Mouse (Mus musculus): ENCODE measurements around the gene Ap2a1. TPM values are rescaled to one million over a fixed set of nuclear protein-coding genes. Genes with fewer than 3 reads are reported as not detected.
"Not testable (repeated sequence)": the region's sequence is repeated elsewhere in the genome, so short reads cannot be mapped to it uniquely, and the experiment has no call there.

The Ap2a1 gene
- total RNA-seq, 4 experiments from 2014 or later, result 99.8 to 139 (median 118) TPM

- DNase-seq, result no peak
These were observed 36.1 kb downstream of the Ap2a1 start for GRCm38 (mm10) chr7:44893197-44893596.

- DNase-seq, result peak; percentile 92
These were observed 36.9 kb downstream of the Ap2a1 start, which contains the start of gene Med25 for GRCm38 (mm10) chr7:44892276-44892921. Med25 (minus strand) TSS chr7:44892712.

- DNase-seq, result no peak
These were observed 37.7 kb downstream of the Ap2a1 start for GRCm38 (mm10) chr7:44891611-44892010.

DNA sequence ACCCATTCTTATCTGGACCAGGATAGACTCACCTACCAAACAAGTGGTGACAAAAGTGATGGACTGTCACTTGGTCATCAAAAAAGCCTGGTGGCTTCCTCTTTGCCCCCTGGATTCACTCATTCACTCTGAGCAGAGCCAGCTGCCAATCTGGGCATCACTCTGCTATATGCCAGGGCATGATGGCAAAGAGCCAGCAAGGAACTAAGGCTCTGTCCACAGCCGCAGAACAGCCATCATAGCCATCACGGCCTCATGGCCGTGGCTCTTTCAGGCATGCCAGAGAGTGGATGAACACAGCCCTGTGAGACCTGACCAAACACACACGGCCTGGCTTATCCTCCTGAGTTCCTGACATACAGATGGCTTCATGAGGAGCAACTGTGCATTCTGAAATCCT, 38.6 kb downstream of the Ap2a1 start:
- DNase-seq, result no peak

DNA sequence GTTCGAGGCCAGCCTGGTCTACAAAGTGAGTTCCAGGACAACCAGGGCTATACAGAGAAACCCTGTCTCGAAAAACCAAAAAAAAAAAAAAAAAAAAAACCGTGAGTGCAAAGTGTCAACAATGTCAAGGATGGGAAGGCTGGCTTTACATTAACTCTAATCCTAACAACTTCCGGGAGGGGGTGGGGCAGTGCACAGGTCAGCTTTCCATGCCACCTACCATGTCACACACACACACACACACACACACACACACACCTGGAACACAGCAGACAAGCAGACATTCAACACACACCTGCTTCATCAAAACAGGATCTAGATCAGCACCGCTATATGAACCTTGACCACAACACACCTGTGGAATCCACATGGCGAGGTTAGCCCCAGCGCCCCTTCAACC, 39.1 kb downstream of the Ap2a1 start:
- no peak for DNase-seq

DNA sequence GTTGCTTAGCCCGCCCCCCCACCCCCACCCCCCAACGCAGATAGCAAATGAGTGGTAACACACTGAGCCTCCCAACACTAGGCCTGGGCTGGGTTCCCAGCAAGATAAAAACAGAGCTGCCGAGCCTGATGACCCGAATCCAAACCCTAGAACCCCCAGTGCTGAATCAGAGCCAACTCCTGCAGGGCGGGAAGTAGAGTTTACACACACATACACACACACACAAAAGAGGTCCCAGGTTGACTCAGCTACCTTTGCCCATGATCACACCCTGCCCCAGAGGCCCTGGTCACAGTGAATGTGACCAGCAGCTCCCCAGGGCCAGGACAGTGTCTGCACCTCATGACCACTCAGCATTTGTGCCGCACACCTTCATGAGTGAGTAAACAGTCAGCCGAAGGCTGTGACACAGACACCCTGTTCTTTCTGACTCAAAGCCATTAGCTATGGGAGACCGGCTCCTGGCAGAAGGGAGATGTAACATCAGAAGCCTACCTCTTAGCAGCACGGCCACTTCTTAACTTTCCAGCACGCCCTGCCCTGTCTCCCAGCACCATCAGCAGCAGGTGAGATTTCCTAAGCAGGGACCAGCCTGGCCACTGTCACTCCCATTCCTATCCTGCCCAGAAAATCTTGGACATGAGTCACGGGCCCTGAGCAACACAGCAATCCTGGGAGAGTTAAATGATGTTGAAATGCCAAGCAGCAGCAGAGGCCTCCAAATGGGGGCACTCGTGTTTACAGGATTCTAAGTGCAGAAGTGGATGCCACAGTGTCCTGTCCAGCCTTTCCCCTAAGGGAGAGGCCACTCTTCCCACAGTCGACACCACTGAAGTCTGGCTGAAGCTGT, 40.8 kb downstream of the Ap2a1 start:
- peak; percentile 47 for DNase-seq

DNA sequence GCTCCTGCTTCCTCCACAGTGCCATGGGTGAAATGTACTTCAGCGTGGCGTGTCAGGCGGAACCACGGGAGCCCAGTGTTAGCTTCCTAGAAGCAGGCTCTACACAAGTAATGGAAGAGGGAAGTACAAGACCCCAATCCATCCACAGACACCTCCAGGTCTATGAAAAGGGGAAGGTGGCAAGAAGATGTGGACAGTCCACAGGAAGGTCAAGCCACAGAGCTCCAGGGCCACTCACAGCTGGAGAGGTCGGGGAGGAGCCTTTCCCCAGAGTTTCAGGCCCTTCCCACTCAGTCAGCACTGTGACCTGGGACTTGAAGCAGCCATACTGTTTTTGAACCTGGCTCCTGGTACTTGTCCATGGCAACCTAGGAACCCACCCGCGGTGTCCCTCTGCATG, 42.3 kb downstream of the Ap2a1 start:
- no peak for DNase-seq

- DNase-seq, result no peak
These were observed 44.7 kb downstream of the Ap2a1 start for GRCm38 (mm10) chr7:44884637-44885036.

DNA sequence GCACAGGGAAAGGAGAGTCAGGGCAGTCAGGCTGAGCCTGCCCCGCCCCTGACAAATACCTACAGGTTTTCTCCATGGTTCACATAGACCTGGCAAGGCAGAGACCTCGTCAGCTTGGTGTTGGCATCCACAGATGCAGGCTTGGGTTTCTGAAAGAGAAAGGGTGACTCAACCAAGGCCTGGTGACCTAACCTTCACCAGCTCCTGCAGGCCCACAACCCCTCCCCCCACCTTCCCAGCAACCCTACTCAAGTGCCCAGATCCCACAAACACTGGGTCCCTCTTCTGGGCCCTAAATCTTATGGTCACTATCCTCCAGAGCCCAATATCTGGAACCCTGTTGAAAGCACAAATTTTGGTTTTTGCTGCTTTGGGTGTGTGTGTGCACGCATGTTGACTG, 46.3 kb downstream of the Ap2a1 start:
- peak; percentile 67 for DNase-seq

GRCm38 (mm10) chr7:44877833-44878232, 51.5 kb downstream of the Ap2a1 start:
- no peak for DNase-seq

DNA sequence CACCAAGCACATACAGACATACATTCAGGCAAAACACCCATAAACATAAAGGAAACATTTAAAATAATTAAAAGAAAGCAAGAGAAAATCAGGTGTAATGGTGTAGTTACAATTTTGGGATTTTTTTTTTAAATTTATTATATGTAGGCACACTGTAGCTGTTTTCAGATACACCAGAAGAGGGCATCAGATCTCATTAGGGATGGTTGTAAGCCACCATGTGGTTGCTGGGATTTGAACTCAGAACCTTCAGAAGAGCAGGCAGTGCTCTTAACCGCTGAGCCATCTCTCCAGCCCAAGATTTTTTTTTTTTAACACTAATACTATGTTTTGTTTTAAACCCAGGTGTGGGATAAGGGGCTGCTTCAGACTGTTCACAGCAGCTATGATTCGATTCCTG, 57.5 kb downstream of the Ap2a1 start:
- not testable (repeated sequence) for DNase-seq

GRCm38 (mm10) chr7:44871181-44871580, 58.1 kb downstream of the Ap2a1 start:
- DNase-seq, result no peak

- no peak for DNase-seq
These were observed 58.7 kb downstream of the Ap2a1 start for GRCm38 (mm10) chr7:44870614-44871013.

DNA sequence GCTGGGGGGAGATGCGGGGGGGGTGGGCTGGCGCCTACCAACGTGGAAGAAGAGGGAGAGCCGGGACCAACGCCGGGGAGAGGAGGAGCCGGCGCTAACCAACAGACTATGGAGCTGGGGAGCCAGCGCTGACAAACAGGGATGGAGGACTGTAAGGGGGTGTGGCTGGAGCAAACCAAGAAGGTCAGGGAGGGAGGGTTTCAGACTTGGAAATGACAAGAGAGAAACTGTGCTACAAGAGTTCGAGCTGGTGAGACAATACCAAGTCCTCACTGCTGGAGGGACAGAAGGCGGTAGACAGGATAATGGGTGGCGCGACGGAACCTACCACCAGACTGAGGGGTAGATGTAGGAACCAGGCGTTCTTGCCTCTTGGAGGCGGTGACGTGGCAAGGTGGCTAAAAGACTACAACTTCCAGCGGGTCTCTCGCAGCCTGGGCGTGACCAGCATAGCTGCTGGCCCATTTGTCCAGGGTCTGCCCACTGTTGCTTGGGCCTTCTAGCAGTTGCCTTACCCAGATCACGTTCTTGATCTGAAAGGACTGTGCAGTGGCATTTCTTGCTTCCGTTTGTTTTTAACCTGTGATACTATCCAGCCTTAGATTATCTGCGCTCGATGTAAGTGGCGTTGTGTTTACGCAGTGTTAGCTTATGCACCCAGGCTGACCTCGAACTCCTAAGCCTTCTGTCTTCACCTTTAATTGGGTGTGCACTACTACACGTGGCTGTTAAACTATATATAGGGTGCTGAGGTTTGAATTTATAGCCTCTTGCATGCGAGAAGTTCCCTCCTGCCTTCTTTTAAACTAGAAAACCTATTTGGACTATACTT, 59.4 kb downstream of the Ap2a1 start, which contains the start of gene Ptov1:
TSS of gene Ptov1 (minus strand) at position 92 of the 832 bp plus-strand sequence.
- peak; percentile 94 for DNase-seq

- DNase-seq, result peak; percentile 70
These were observed 60.2 kb downstream of the Ap2a1 start for GRCm38 (mm10) chr7:44868919-44869696.

GRCm38 (mm10) chr7:44868465-44868864, 60.8 kb downstream of the Ap2a1 start:
- DNase-seq, result no peak

GRCm38 (mm10) chr7:44867802-44868201, 61.5 kb downstream of the Ap2a1 start:
- DNase-seq, result no peak

DNA sequence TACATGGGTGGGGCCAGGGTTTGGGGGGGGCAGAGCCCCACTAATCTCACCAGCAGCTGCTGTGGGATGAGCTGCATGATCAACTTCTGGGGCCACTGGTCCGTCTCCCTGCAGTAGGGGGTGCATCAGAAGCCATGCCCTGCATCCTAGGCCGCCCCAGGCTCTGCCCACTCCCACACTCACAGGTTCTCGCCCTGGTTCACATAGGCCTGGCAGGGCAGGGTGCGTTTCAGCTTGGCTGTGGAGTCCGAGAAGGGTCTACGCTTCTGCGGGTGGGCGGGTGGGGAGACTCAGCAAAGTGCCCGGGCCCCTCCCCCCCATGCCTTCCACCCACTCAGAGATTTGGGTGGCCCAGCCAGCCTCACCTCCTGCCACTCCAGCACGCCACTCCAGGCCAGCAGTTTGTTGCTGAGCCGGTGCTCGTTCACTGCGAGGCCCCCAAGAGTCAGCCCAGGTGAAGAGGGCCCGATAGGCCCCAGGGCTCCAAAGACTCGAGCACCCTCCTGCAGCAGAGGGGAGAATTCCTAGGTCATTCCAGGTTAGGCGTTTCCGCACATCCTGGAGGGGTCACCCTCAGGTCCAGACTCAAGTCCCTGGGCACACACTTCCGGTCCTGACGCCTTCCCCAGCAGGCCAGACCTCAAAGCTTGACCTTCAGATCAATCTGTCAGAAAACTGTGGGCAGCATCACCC, 62.1 kb downstream of the Ap2a1 start:
- peak; percentile 51 for DNase-seq

- peak; percentile 91 for DNase-seq
These were observed 62.9 kb downstream of the Ap2a1 start for GRCm38 (mm10) chr7:44866276-44867009.

Measured in adrenal gland, adult 8-10 months (tissue).